In genomic region chr11:46236976-46237375, GRCm38 (mm10) we compare ENCODE assay signal across 8 mouse cellular contexts. TPM values are rescaled to one million over a fixed set of nuclear protein-coding genes. Genes with fewer than 3 reads are reported as not detected.
DNase-seq lines count a peak whose midpoint lies in the region; ATAC-seq and TF ChIP-seq lines count a peak whose summit lies in the region.

No protein-coding gene starts in this region.

- no peak for ATAC-seq in liver, embryonic 12.5 days
- no peak for ATAC-seq in liver, embryonic 14.5 days (ENCODE audit: insufficient read depth)
- no peak for ATAC-seq in monocyte, adult 5-6 weeks (replicated peaks; ENCODE audit: insufficient number of reproducible peaks, low FRiP score, low TSS enrichment, poor library complexity, severe bottlenecking)

- H3K9ac ChIP-seq in liver, embryonic 12.5 days: no peak overlapping the region
- no peak overlapping the region for H3K9ac ChIP-seq in liver, embryonic 14.5 days (replicated peaks)

- no peaks in the 10 kb centered on the region for H3K27me3 ChIP-seq in liver, embryonic 12.5 days (replicated peaks)
- H3K27me3 ChIP-seq in liver, embryonic 14.5 days (ENCODE audit: control insufficient read depth, insufficient read depth, low read length): no peaks in the 10 kb centered on the region

- WGBS in liver, embryonic 12.5 days (ENCODE audit: insufficient replicate concordance): 44% methylated on average over 4 of the region's 4 CpGs
- 40% methylated on average over 4 of the region's 4 CpGs for WGBS in liver, embryonic 14.5 days (ENCODE audit: insufficient replicate concordance)

- H3K9me3 ChIP-seq in liver, embryonic 12.5 days (replicated peaks): no peaks in the 10 kb centered on the region
- H3K9me3 ChIP-seq in liver, embryonic 14.5 days (ENCODE audit: control insufficient read depth, low read length): no peaks in the 10 kb centered on the region

- no peak for TF ChIP-seq EP300 in liver, embryonic 14.5 days (IDR thresholded peaks at IDR 0.05; ENCODE audit: low read depth)

- H3K4me3 ChIP-seq in liver, embryonic 12.5 days: no peak overlapping the region
- H3K4me3 ChIP-seq in liver, embryonic 14.5 days (ENCODE audit: insufficient read depth in 1 of 2, low read depth in 2 of 2, low read length in 2 of 2): no peak overlapping the region

- H3K4me1 ChIP-seq in liver, embryonic 12.5 days: peaks cover 23% of the 10 kb centered on the region
- H3K4me1 ChIP-seq in liver, embryonic 14.5 days (replicated peaks; ENCODE audit: control insufficient read depth in 2 of 2, insufficient read depth in 2 of 2, low read length in 1 of 2): peaks cover 20% of the 10 kb centered on the region in 2 experiments

- H3K36me3 ChIP-seq in liver, embryonic 12.5 days: peaks cover 8% of the 10 kb centered on the region
- H3K36me3 ChIP-seq in liver, embryonic 14.5 days (replicated peaks; ENCODE audit: control insufficient read depth, insufficient read depth, low read depth): no peaks in the 10 kb centered on the region

- H3K4me2 ChIP-seq in liver, embryonic 12.5 days: no peak overlapping the region
- H3K4me2 ChIP-seq in liver, embryonic 14.5 days (ENCODE audit: low read depth): no peak overlapping the region

- peak; percentile 69 for TF ChIP-seq CTCF in liver, embryonic 14.5 days (IDR thresholded peaks at IDR 0.05; ENCODE audit: low read depth)

- DNase-seq in liver: peak; percentile 88
- DNase-seq in adipocyte (ENCODE audit: low spot score): peak; percentile 39
- DNase-seq in cerebellum, postnatal 36 days: peak; percentile 77 to 79
- peak; percentile 80 for DNase-seq in kidney, postnatal 10 days
- peak; percentile 52 to 65 (median 59) for DNase-seq in liver, embryonic 14.5 days (ENCODE audit: low read depth in 3 of 3, low spot score in 3 of 3)
- peak; percentile 46 to 82 for DNase-seq in spleen, adult 18-20 months

- H3K27ac ChIP-seq in liver, embryonic 12.5 days: no peak overlapping the region
- no peak overlapping the region for H3K27ac ChIP-seq in liver, embryonic 14.5 days

RNA-seq across cellular contexts. Expression of gene Fndc9, which starts 1.6 kb away (rescaled TPM):
- polyA plus RNA-seq in liver, embryonic 12.5 days (2016; fragmentation: Nextera tagmentation; extraction: Ambion mirVana): not detected in 2 replicates
- not detected in 2 replicates for polyA plus RNA-seq in liver, embryonic 14.5 days (2012; rRNA removed)
- polyA plus RNA-seq in liver, embryonic 14.5 days (2014; fragmentation: Nextera tagmentation; extraction: Ambion mirVana): not detected in 2 replicates
- total RNA-seq in monocyte, adult 5-6 weeks (2017): 0.39 to 0.53 TPM in 2 of 3 replicates, not detected in the other
